8 mouse cellular contexts compared by ENCODE assay signal in the genomic region with DNA sequence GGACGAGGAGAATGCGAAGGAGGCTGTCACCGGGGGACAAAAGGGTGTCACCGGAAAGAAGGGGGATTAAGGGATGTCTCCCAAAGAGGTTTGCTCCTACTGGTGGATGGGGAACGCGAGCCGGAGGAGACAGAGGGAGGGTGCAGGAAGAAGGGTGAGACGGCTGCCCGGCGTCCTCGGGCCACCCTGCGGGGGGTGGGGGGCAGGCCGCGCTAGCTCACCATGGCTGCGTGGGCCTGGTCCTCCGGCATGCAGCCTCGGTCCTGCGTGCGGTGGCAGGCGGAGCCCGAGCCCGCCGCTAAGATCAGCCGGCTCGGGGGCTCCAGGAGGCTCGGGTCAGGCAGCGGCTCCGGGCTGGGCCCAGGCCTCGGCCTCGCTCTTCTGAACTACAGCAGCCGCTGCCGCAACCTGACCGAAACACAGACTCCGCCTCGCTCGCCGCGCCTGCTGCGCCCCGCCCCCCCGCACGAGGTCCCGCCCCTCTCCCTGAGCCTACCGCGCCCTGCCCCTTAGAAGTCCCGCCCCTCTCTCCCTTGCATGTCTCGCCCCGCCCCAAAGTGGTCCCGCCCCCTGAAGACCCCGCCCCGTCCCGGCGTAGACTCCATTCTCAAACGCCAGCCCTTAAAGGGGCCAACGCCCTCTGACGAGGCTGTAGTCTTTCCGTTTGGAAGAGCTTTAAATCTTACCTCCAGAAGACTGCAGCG. TPM values are rescaled to one million over a fixed set of nuclear protein-coding genes. Genes with fewer than 3 reads are reported as not detected.
DNase-seq lines count a peak whose midpoint lies in the region; ATAC-seq and TF ChIP-seq lines count a peak whose summit lies in the region.

A gene (minus strand): TSS at position 427 of the 704 bp plus-strand sequence.

- H3K4me1 ChIP-seq in E14TG2a.4 (replicated peaks; ENCODE audit: low read depth, low read length), result peaks cover 26% of the 10 kb centered on the region
- no peaks in the 10 kb centered on the region for H3K4me1 ChIP-seq in forebrain, embryonic 11.5 days (replicated peaks; ENCODE audit: control insufficient read depth, insufficient read depth, low read length)
- peaks cover 27% of the 10 kb centered on the region for H3K4me1 ChIP-seq in heart, embryonic 16.5 days (ENCODE audit: control insufficient read depth, insufficient read depth, low read length)
- H3K4me1 ChIP-seq in liver, postnatal 0 days (ENCODE audit: insufficient read depth), result peaks cover 16% of the 10 kb centered on the region
- peaks cover 17% of the 10 kb centered on the region for H3K4me1 ChIP-seq in neural tube, embryonic 14.5 days (ENCODE audit: control insufficient read depth, insufficient read depth, low read length)

- WGBS in forebrain, embryonic 11.5 days, result under 1% methylated on average over 48 of the region's 58 CpGs
- under 1% methylated on average over 58 of the region's 58 CpGs for WGBS in heart, embryonic 16.5 days
- WGBS in liver, postnatal 0 days (ENCODE audit: insufficient replicate concordance), result 2% methylated on average over 46 of the region's 58 CpGs
- WGBS in neural tube, embryonic 14.5 days, result under 1% methylated on average over 47 of the region's 58 CpGs

- peak; percentile 95 for ATAC-seq in forebrain, embryonic 11.5 days (replicated peaks; ENCODE audit: low FRiP score)
- ATAC-seq in heart, embryonic 16.5 days (replicated peaks; ENCODE audit: extremely low read depth, insufficient read depth, low FRiP score), result peak; percentile 95
- peak; percentile 97 for ATAC-seq in liver, postnatal 0 days
- peak; percentile 96 for ATAC-seq in neural tube, embryonic 14.5 days (ENCODE audit: low read depth)

- H3K9me3 ChIP-seq in E14TG2a.4 (ENCODE audit: low read length), result peaks cover 46% of the 10 kb centered on the region
- no peaks in the 10 kb centered on the region for H3K9me3 ChIP-seq in forebrain, embryonic 11.5 days (ENCODE audit: control insufficient read depth, low read length)
- H3K9me3 ChIP-seq in heart, embryonic 16.5 days (replicated peaks; ENCODE audit: control insufficient read depth, low read length), result peaks cover 5% of the 10 kb centered on the region
- H3K9me3 ChIP-seq in liver, postnatal 0 days (ENCODE audit: low read length), result 0 out of 2 replicates have a peak, but pooled peaks cover 4% of the 10 kb centered on the region
- no peaks in the 10 kb centered on the region for H3K9me3 ChIP-seq in neural tube, embryonic 14.5 days (ENCODE audit: control insufficient read depth, low read length)

- peak within 1 kb of the TSS; percentile 92 for H3K4me3 ChIP-seq in E14TG2a.4 (replicated peaks; ENCODE audit: low read length)
- peak within 1 kb of the TSS; percentile 80 for H3K4me3 ChIP-seq in forebrain, embryonic 11.5 days (ENCODE audit: low read depth, low read length)
- peak within 1 kb of the TSS; percentile 81 for H3K4me3 ChIP-seq in heart, embryonic 16.5 days (ENCODE audit: low read length)
- H3K4me3 ChIP-seq in liver, postnatal 0 days (ENCODE audit: low read depth, low read length), result peak within 1 kb of the TSS; percentile 83
- peak within 1 kb of the TSS; percentile 91 for H3K4me3 ChIP-seq in neural tube, embryonic 14.5 days (ENCODE audit: low read depth, low read length)

- no peaks in the 10 kb centered on the region for H3K27me3 ChIP-seq in E14TG2a.4 (ENCODE audit: insufficient read depth, low read length)
- H3K27me3 ChIP-seq in forebrain, embryonic 11.5 days (ENCODE audit: control insufficient read depth, insufficient read depth, low read length), result no peaks in the 10 kb centered on the region
- no peaks in the 10 kb centered on the region for H3K27me3 ChIP-seq in heart, embryonic 16.5 days (ENCODE audit: control insufficient read depth, insufficient read depth, low read length)
- H3K27me3 ChIP-seq in liver, postnatal 0 days (ENCODE audit: insufficient read depth, low read length), result no peaks in the 10 kb centered on the region
- H3K27me3 ChIP-seq in neural tube, embryonic 14.5 days (ENCODE audit: control insufficient read depth, insufficient read depth, low read length), result no peaks in the 10 kb centered on the region

- TF ChIP-seq CTCF in E14TG2a.4 (conservative IDR thresholded peaks at IDR 0.05; ENCODE audit: low read length), result no peak
- no peak for TF ChIP-seq CTCF in liver, postnatal 0 days (IDR thresholded peaks at IDR 0.05; ENCODE audit: low read depth)

- no peak for TF ChIP-seq EP300 in liver, postnatal 0 days (IDR thresholded peaks at IDR 0.05; ENCODE audit: low read depth)

- H3K9ac ChIP-seq in forebrain, embryonic 11.5 days (ENCODE audit: low read length), result peak within 1 kb of the TSS; percentile 89
- peak within 1 kb of the TSS; percentile 92 for H3K9ac ChIP-seq in heart, embryonic 16.5 days (ENCODE audit: low read length)
- peak within 1 kb of the TSS; percentile 84 for H3K9ac ChIP-seq in liver, postnatal 0 days (replicated peaks)
- H3K9ac ChIP-seq in neural tube, embryonic 14.5 days (replicated peaks; ENCODE audit: low read depth, low read length), result peak within 1 kb of the TSS; percentile 93

- peak within 1 kb of the TSS; percentile 81 for H3K27ac ChIP-seq in forebrain, embryonic 11.5 days (ENCODE audit: low read depth, low read length)
- peak within 1 kb of the TSS; percentile 87 for H3K27ac ChIP-seq in heart, embryonic 16.5 days (ENCODE audit: low read length)
- H3K27ac ChIP-seq in liver, postnatal 0 days (ENCODE audit: low read depth), result peak within 1 kb of the TSS; percentile 90
- peak within 1 kb of the TSS; percentile 89 for H3K27ac ChIP-seq in neural tube, embryonic 14.5 days (ENCODE audit: low read depth, low read length)

- DNase-seq in c-Kit-positive CD71-positive TER-119-negative erythroid progenitor cells, embryonic 14.5 days (ENCODE audit: low read depth), result peak; percentile 83
- DNase-seq in forebrain, embryonic 11.5 days (ENCODE audit: low spot score), result peak; percentile 99
- DNase-seq in kidney, postnatal 36 days, result peak; percentile 91 to 95
- peak; percentile 98 for DNase-seq in liver, postnatal 0 days
- peak; percentile 95 for DNase-seq in testis, postnatal 10 days (ENCODE audit: low spot score)

- H3K4me2 ChIP-seq in forebrain, embryonic 11.5 days (ENCODE audit: low read depth, low read length, severe bottlenecking), result peak within 1 kb of the TSS; percentile 76
- peak within 1 kb of the TSS; percentile 91 for H3K4me2 ChIP-seq in heart, embryonic 16.5 days (ENCODE audit: low read depth, low read length)
- H3K4me2 ChIP-seq in liver, postnatal 0 days (ENCODE audit: low read depth, low read length), result peak within 1 kb of the TSS; percentile 78
- H3K4me2 ChIP-seq in neural tube, embryonic 14.5 days (ENCODE audit: low read depth, low read length), result peak within 1 kb of the TSS; percentile 69

- H3K36me3 ChIP-seq in E14TG2a.4 (ENCODE audit: insufficient read depth, low read length), result peaks cover 11% of the 10 kb centered on the region
- H3K36me3 ChIP-seq in forebrain, embryonic 11.5 days (ENCODE audit: control insufficient read depth, insufficient read depth, low read length), result no peaks in the 10 kb centered on the region; the same call in 1 of the 2 replicates
- no peaks in the 10 kb centered on the region for H3K36me3 ChIP-seq in heart, embryonic 16.5 days (ENCODE audit: control insufficient read depth, insufficient read depth)
- no peaks in the 10 kb centered on the region for H3K36me3 ChIP-seq in liver, postnatal 0 days (replicated peaks; ENCODE audit: insufficient read depth, low read length)
- no peaks in the 10 kb centered on the region for H3K36me3 ChIP-seq in neural tube, embryonic 14.5 days (ENCODE audit: control insufficient read depth, insufficient read depth, low read length)

RNA-seq across cellular contexts. Expression of the gene that starts here (rescaled TPM):
- polyA plus RNA-seq in forebrain, embryonic 11.5 days (2014; fragmentation: Nextera tagmentation; extraction: Ambion mirVana), result 24.3 and 28.8 TPM in 2 replicates
- 7.6 and 8.3 TPM in 2 replicates for polyA plus RNA-seq in heart, embryonic 16.5 days (2015; fragmentation: Nextera tagmentation; extraction: Ambion mirVana)
- 2.5 and 2.6 TPM in 2 replicates for polyA plus RNA-seq in liver, postnatal 0 days (2015; fragmentation: Nextera tagmentation; extraction: Ambion mirVana)
- 42.7 and 48.5 TPM in 2 replicates for polyA plus RNA-seq in neural tube, embryonic 14.5 days (2014; fragmentation: Nextera tagmentation; extraction: Ambion mirVana)

Comparison
In these comparisons a context has a peak if more than half of its experiments do, and no peak if none do; other contexts are left out.
1. Peak in every context shown above with its lines: DNase-seq, ATAC-seq, H3K4me3 ChIP-seq and H3K27ac ChIP-seq.